ENCODE assay signal across 16 mouse cellular contexts in the genomic region with DNA sequence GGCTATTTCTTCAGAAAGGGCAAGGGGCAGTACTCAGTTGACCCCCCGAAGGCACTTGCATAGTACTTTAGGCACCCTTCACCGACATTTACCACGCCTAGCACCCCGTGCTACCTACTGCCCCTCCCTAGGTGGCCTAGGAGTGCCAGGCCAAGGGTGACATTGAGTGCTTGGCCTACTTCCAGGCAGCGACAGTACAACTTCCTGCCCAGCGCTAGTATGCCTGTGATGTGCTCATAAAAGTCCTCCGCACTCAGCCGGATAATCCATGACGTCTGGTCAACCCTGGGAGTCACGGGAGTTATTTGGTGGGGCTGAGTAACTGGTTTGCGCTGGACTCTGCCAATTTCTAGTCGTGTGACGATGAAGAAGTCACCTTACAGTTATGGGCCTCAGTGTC. TPM values are rescaled to one million over a fixed set of nuclear protein-coding genes. Genes with fewer than 3 reads are reported as not detected.
A peak's percentile ranks its signal among the peaks of the same experiment; 100 is the strongest.
DNase-seq lines count a peak whose midpoint lies in the region; ATAC-seq and TF ChIP-seq lines count a peak whose summit lies in the region.
"Had no signal": no experiment of that assay in that cellular context is flagged by ENCODE, and none has a peak within 500 bp of the region (broad histone marks: within the 10 kb centered on the region; RNA-seq: fewer than 3 reads in every experiment).

No protein-coding gene starts in this region.

- peak; percentile 43; the same call in 1 of the 2 replicates for ATAC-seq in heart, postnatal 0 days (ENCODE audit: insufficient read depth, low read depth)

- no peak for TF ChIP-seq CTCF in lung, adult 2 months (IDR thresholded peaks at IDR 0.05; ENCODE audit: insufficient read depth, low read length)
- no peak for TF ChIP-seq CTCF in heart, postnatal 0 days (IDR thresholded peaks at IDR 0.05; ENCODE audit: low read depth)
- no peak for TF ChIP-seq CTCF in small intestine, adult 2 months (IDR thresholded peaks at IDR 0.05; ENCODE audit: extremely low read depth, insufficient read length, insufficient replicate concordance, low read depth, low read length)

- no peaks in the 10 kb centered on the region for H3K9me3 ChIP-seq in heart, postnatal 0 days (replicated peaks; ENCODE audit: control insufficient read depth, low read length)
- H3K9me3 ChIP-seq: heart, embryonic 15.5 days; liver, embryonic 15.5 days had no signal

- no peak for TF ChIP-seq POLR2A in lung, adult 2 months (IDR thresholded peaks at IDR 0.05; ENCODE audit: borderline replicate concordance, extremely low read depth, low read depth, low read length)
- no peak for TF ChIP-seq POLR2A in small intestine, adult 2 months (IDR thresholded peaks at IDR 0.05; ENCODE audit: low read depth, low read length)

- H3K4me2 ChIP-seq in heart, postnatal 0 days (ENCODE audit: low read depth, low read length), result no peak overlapping the region

- H3K27me3 ChIP-seq in heart, postnatal 0 days (ENCODE audit: control insufficient read depth, insufficient read depth, low read length), result peaks cover 27% of the 10 kb centered on the region
- no peaks in the 10 kb centered on the region for H3K27me3 ChIP-seq in small intestine, adult 2 months (ENCODE audit: control insufficient read depth, insufficient read depth, low read length)

- 36% methylated on average over 13 of the region's 13 CpGs for WGBS in lung, adult 2 months
- WGBS in heart, postnatal 0 days, result 57% methylated on average over 13 of the region's 13 CpGs
- 15% methylated on average over 13 of the region's 13 CpGs for WGBS in small intestine, adult 2 months

- peaks cover 7% of the 10 kb centered on the region; the same call in 1 of the 2 replicates for H3K4me1 ChIP-seq in lung, adult 2 months (ENCODE audit: control insufficient read depth, insufficient read depth, low read length)
- H3K4me1 ChIP-seq in heart, postnatal 0 days (ENCODE audit: control insufficient read depth, insufficient read depth), result peaks cover 2% of the 10 kb centered on the region; the same call in 1 of the 2 replicates
- peaks cover 26% of the 10 kb centered on the region for H3K4me1 ChIP-seq in small intestine, adult 2 months (ENCODE audit: control insufficient read depth, insufficient read depth, insufficient read length, low read length)

- peak; percentile 75 to 87 for DNase-seq in lung, adult 18-20 months
- no peak for DNase-seq in lung, adult 2 months
- no peak for DNase-seq in heart, postnatal 0 days (ENCODE audit: low spot score)
- DNase-seq in kidney, postnatal 36 days, result peak; percentile 87 to 90
- DNase-seq in right cerebral cortex, postnatal 36 days (ENCODE audit: low spot score in 2 of 2), result no peak
- DNase-seq in retina, postnatal 1 day, result no peak
- no peak for DNase-seq in frontal cortex, postnatal 36 days (ENCODE audit: low spot score in 2 of 2)
- DNase-seq: embryo, embryonic 11 days; right cerebral cortex, postnatal 14 days; thymus, adult 2 months had no signal

- H3K36me3 ChIP-seq in heart, postnatal 0 days (replicated peaks; ENCODE audit: control insufficient read depth, insufficient read depth, low read length), result no peaks in the 10 kb centered on the region
- H3K36me3 ChIP-seq in small intestine, adult 2 months (ENCODE audit: control insufficient read depth, insufficient read depth, low read length), result no peaks in the 10 kb centered on the region
- H3K36me3 ChIP-seq: heart, embryonic 15.5 days; liver, embryonic 15.5 days had no signal

- TF ChIP-seq EP300 in heart, postnatal 0 days (IDR thresholded peaks at IDR 0.05; ENCODE audit: low read depth), result no peak

- no peak overlapping the region for H3K27ac ChIP-seq in heart, postnatal 0 days (ENCODE audit: low read depth)
- peak overlapping the region; percentile 69 for H3K27ac ChIP-seq in small intestine, adult 2 months (ENCODE audit: insufficient read depth, low read depth, low read length)
- H3K27ac ChIP-seq: heart, embryonic 15.5 days; liver, embryonic 15.5 days had no signal

- no peak overlapping the region for H3K9ac ChIP-seq in heart, postnatal 0 days (replicated peaks; ENCODE audit: low read depth, low read length)
- H3K9ac ChIP-seq: heart, embryonic 15.5 days; liver, embryonic 15.5 days had no signal

- no peak overlapping the region for H3K4me3 ChIP-seq in lung, adult 2 months (replicated peaks; ENCODE audit: extremely low read depth, low read depth, low read length)
- H3K4me3 ChIP-seq in heart, postnatal 0 days (ENCODE audit: low read depth, low read length), result no peak overlapping the region
- H3K4me3 ChIP-seq in small intestine, adult 2 months (ENCODE audit: low read depth, low read length), result no peak overlapping the region
- H3K4me3 ChIP-seq: myocyte had no signal

RNA-seq across cellular contexts. Expression of a gene that starts 0.9 kb away (rescaled TPM):
- 0.16 and 0.27 TPM in 2 replicates for polyA plus RNA-seq in lung, adult 2 months (2012; rRNA removed)
- total RNA-seq in heart, postnatal 0 days (2014; rRNA removed; ENCODE audit: low replicate concordance), result 0.04 TPM in 1 of 2 replicates, not detected in the other
- polyA plus RNA-seq in heart, postnatal 0 days (2015; fragmentation: Nextera tagmentation; extraction: Ambion mirVana), result 0.58 and 0.67 TPM in 2 replicates
- 0.62 and 0.79 TPM in 2 replicates for polyA plus RNA-seq in small intestine, adult 2 months (2012; rRNA removed)

RNA-seq across cellular contexts. Expression of a gene that starts 1.0 kb away (rescaled TPM):
- polyA plus RNA-seq in lung, adult 2 months (2012; rRNA removed), result 20.2 and 24.5 TPM in 2 replicates
- total RNA-seq in heart, postnatal 0 days (2014; rRNA removed; ENCODE audit: low replicate concordance), result 21.2 and 42.2 TPM in 2 replicates
- polyA plus RNA-seq in heart, postnatal 0 days (2015; fragmentation: Nextera tagmentation; extraction: Ambion mirVana), result 21.5 and 23.1 TPM in 2 replicates
- 44.2 and 47.3 TPM in 2 replicates for polyA plus RNA-seq in small intestine, adult 2 months (2012; rRNA removed)

RNA-seq across cellular contexts. Expression of a gene that starts 22.2 kb away (rescaled TPM):
- 3.6 and 5.9 TPM in 2 replicates for polyA plus RNA-seq in lung, adult 2 months (2012; rRNA removed)
- total RNA-seq in heart, postnatal 0 days (2014; rRNA removed; ENCODE audit: low replicate concordance), result not detected in 2 replicates
- polyA plus RNA-seq in heart, postnatal 0 days (2015; fragmentation: Nextera tagmentation; extraction: Ambion mirVana), result not detected in 2 replicates
- polyA plus RNA-seq in small intestine, adult 2 months (2012; rRNA removed), result 2.3 and 7.5 TPM in 2 replicates
- polyA plus RNA-seq: forebrain, embryonic 14.5 days had no signal

RNA-seq across cellular contexts. Expression of a gene that starts 42.2 kb away (rescaled TPM):
- 36.9 and 40.5 TPM in 2 replicates for polyA plus RNA-seq in lung, adult 2 months (2012; rRNA removed)
- total RNA-seq in heart, postnatal 0 days (2014; rRNA removed; ENCODE audit: low replicate concordance), result 30.3 and 46.1 TPM in 2 replicates
- polyA plus RNA-seq in heart, postnatal 0 days (2015; fragmentation: Nextera tagmentation; extraction: Ambion mirVana), result 30.7 and 31.1 TPM in 2 replicates
- polyA plus RNA-seq in small intestine, adult 2 months (2012; rRNA removed), result 12.3 and 24.7 TPM in 2 replicates

RNA-seq across cellular contexts. Expression of a gene that starts 42.4 kb away (rescaled TPM):
- 0.15 and 24.2 TPM in 2 replicates for polyA plus RNA-seq in lung, adult 2 months (2012; rRNA removed)
- total RNA-seq in heart, postnatal 0 days (2014; rRNA removed; ENCODE audit: low replicate concordance), result not detected in 2 replicates
- polyA plus RNA-seq in heart, postnatal 0 days (2015; fragmentation: Nextera tagmentation; extraction: Ambion mirVana), result not detected in 2 replicates
- 0.13 TPM in 1 of 2 replicates, not detected in the other for polyA plus RNA-seq in small intestine, adult 2 months (2012; rRNA removed)
- total RNA-seq: layer of hippocampus, postnatal 14 days had no signal
- polyA plus RNA-seq: heart, embryonic 15.5 days; liver, embryonic 15.5 days had no signal

Comparison
In these comparisons a context has a peak if more than half of its experiments do, and no peak if none do; other contexts are left out.
1. DNase-seq: peak in lung, adult 18-20 months (2 of 2) and kidney, postnatal 36 days (2 of 2); none in lung, adult 2 months (single experiment), heart, postnatal 0 days (single experiment), right cerebral cortex, postnatal 36 days (0 of 2), retina, postnatal 1 day (single experiment) and frontal cortex, postnatal 36 days (0 of 2).